Mouse (Mus musculus): ENCODE data around the gene 6430531B16Rik. TPM values are rescaled to one million over a fixed set of nuclear protein-coding genes. Genes with fewer than 3 reads are reported as not detected.

6430531B16Rik gene
- polyA plus RNA-seq, 1 experiment from 2014 or later, result 1.7 TPM

MicroRNAs encoded within 50 kb of the gene (microRNA counts, 519-probe panel; counts per million panel counts)
- microRNA mmu-miR-202-3p (2,261 counts per million, percentile 32 among the panel's probes with 10 or more counts), microRNA mmu-miR-202-5p (2,615 counts per million, percentile 61 among the panel's probes with 10 or more counts)

Small RNA genes lying within 50 kb of the gene (microRNA-seq; reads per million reads assigned to microRNA genes)
- gene Mir202 (not detected), gene Mir7062 (1.9 reads per million, percentile 4 among the genes with 10 or more reads in this experiment), gene mmu-mir-7686 (not detected)

Other genes with a start within 250 kb of the 6430531B16Rik start
- not detected in 2 replicates for gene Adgra1, start 144.6 kb downstream of the 6430531B16Rik start, polyA plus RNA-seq (2015; fragmentation: Nextera tagmentation; extraction: Ambion mirVana)
- 0.64 and 0.69 TPM in 2 replicates for gene Kndc1, start 84.1 kb downstream of the 6430531B16Rik start, polyA plus RNA-seq (2015; fragmentation: Nextera tagmentation; extraction: Ambion mirVana)
- gene Utf1, start 35.0 kb downstream of the 6430531B16Rik start, polyA plus RNA-seq (2015; fragmentation: Nextera tagmentation; extraction: Ambion mirVana), result 0.31 TPM in 1 of 2 replicates, not detected in the other
- 1.4 and 1.8 TPM in 2 replicates for gene Adam8, start 13.8 kb upstream of the 6430531B16Rik start, polyA plus RNA-seq (2015; fragmentation: Nextera tagmentation; extraction: Ambion mirVana)
- gene Zfp511, start 57.6 kb upstream of the 6430531B16Rik start, polyA plus RNA-seq (2015; fragmentation: Nextera tagmentation; extraction: Ambion mirVana), result 40.0 and 40.1 TPM in 2 replicates
- gene Tubgcp2, start 57.9 kb upstream of the 6430531B16Rik start, polyA plus RNA-seq (2015; fragmentation: Nextera tagmentation; extraction: Ambion mirVana), result 53.2 and 56.4 TPM in 2 replicates
- not detected in 2 replicates for gene Msx3, start 70.3 kb upstream of the 6430531B16Rik start, polyA plus RNA-seq (2015; fragmentation: Nextera tagmentation; extraction: Ambion mirVana)
- 0.66 and 1.1 TPM in 2 replicates for gene Caly, start 103.8 kb upstream of the 6430531B16Rik start, polyA plus RNA-seq (2015; fragmentation: Nextera tagmentation; extraction: Ambion mirVana)
- not detected in 2 replicates for gene Prap1, start 114.6 kb upstream of the 6430531B16Rik start, polyA plus RNA-seq (2015; fragmentation: Nextera tagmentation; extraction: Ambion mirVana)
- 19.1 and 19.8 TPM in 2 replicates for gene Fuom, start 123.7 kb upstream of the 6430531B16Rik start, polyA plus RNA-seq (2015; fragmentation: Nextera tagmentation; extraction: Ambion mirVana)
- 21.6 and 22.3 TPM in 2 replicates for gene Paox, start 137.0 kb upstream of the 6430531B16Rik start, polyA plus RNA-seq (2015; fragmentation: Nextera tagmentation; extraction: Ambion mirVana)
- 145 and 147 TPM in 2 replicates for gene Echs1, start 137.7 kb upstream of the 6430531B16Rik start, polyA plus RNA-seq (2015; fragmentation: Nextera tagmentation; extraction: Ambion mirVana)
- 25.2 and 26.2 TPM in 2 replicates for gene Mtg1, start 158.8 kb upstream of the 6430531B16Rik start, polyA plus RNA-seq (2015; fragmentation: Nextera tagmentation; extraction: Ambion mirVana)
- gene Sprn, start 176.1 kb upstream of the 6430531B16Rik start, polyA plus RNA-seq (2015; fragmentation: Nextera tagmentation; extraction: Ambion mirVana), result 0.11 and 0.27 TPM in 2 replicates
- not detected in 2 replicates for gene Olfr522, start 186.0 kb upstream of the 6430531B16Rik start, polyA plus RNA-seq (2015; fragmentation: Nextera tagmentation; extraction: Ambion mirVana)
- gene Olfr523, start 194.5 kb upstream of the 6430531B16Rik start, polyA plus RNA-seq (2015; fragmentation: Nextera tagmentation; extraction: Ambion mirVana), result not detected in 2 replicates
- gene Olfr524, start 227.2 kb upstream of the 6430531B16Rik start, polyA plus RNA-seq (2015; fragmentation: Nextera tagmentation; extraction: Ambion mirVana), result 0.05 TPM in 1 of 2 replicates, not detected in the other
- 0.44 and 3.1 TPM in 2 replicates for gene Cd163l1, start 239.5 kb upstream of the 6430531B16Rik start, polyA plus RNA-seq (2015; fragmentation: Nextera tagmentation; extraction: Ambion mirVana)